ENCODE assay signal across 18 mouse cellular contexts in genomic region chr6:52067151-52067550, GRCm38 (mm10). TPM values are rescaled to one million over a fixed set of nuclear protein-coding genes. Genes with fewer than 3 reads are reported as not detected.
DNase-seq lines count a peak whose midpoint lies in the region; ATAC-seq and TF ChIP-seq lines count a peak whose summit lies in the region.
"Had no signal": no experiment of that assay in that cellular context is flagged by ENCODE, and none has a peak within 500 bp of the region (broad histone marks: within the 10 kb centered on the region; RNA-seq: fewer than 3 reads in every experiment).

No protein-coding gene starts in this region.

- no peaks in the 10 kb centered on the region for H3K9me3 ChIP-seq in heart, embryonic 11.5 days (replicated peaks; ENCODE audit: control insufficient read depth, low read length)
- H3K9me3 ChIP-seq in kidney, postnatal 0 days (replicated peaks; ENCODE audit: low read length), result no peaks in the 10 kb centered on the region
- H3K9me3 ChIP-seq in stomach, embryonic 15.5 days, result no peaks in the 10 kb centered on the region
- H3K9me3 ChIP-seq: kidney, embryonic 15.5 days had no signal

- no peak overlapping the region for H3K4me3 ChIP-seq in heart, embryonic 11.5 days (ENCODE audit: low read depth, low read length)
- H3K4me3 ChIP-seq in kidney, postnatal 0 days (replicated peaks; ENCODE audit: low read depth, low read length), result no peak overlapping the region
- H3K4me3 ChIP-seq in brown adipose tissue, adult 24 weeks (ENCODE audit: insufficient read depth, low read depth, low read length), result no peak overlapping the region
- no peak overlapping the region for H3K4me3 ChIP-seq in stomach, embryonic 15.5 days (replicated peaks)
- H3K4me3 ChIP-seq in left cerebral cortex, adult 2 months, result no peak overlapping the region
- H3K4me3 ChIP-seq: erythroblast, embryonic 14.5 days; kidney, embryonic 15.5 days had no signal

- peak; percentile 87 for DNase-seq in heart, adult 11 months
- DNase-seq in kidney, postnatal 0 days (ENCODE audit: low spot score), result peak; percentile 57
- no peak for DNase-seq in kidney, adult 8-10 months
- DNase-seq in left cerebral cortex, adult 2 months (ENCODE audit: extremely low spot score in 1 of 2, low spot score in 2 of 2), result no peak
- DNase-seq: B cell, adult 2 months; cerebellum, adult 2 months; cerebellum, postnatal 36 days; layer of hippocampus, postnatal 36 days; liver, postnatal 0 days; thymus, postnatal 4 days had no signal

- no peak for ATAC-seq in heart, embryonic 11.5 days (replicated peaks; ENCODE audit: insufficient number of reproducible peaks, low FRiP score, low TSS enrichment)
- ATAC-seq in kidney, postnatal 0 days (replicated peaks; ENCODE audit: low FRiP score, low read depth), result no peak
- peak; percentile 58; the same call in 1 of the 2 replicates for ATAC-seq in stomach, embryonic 15.5 days (ENCODE audit: insufficient read depth, low FRiP score, low read depth)
- ATAC-seq: forebrain, embryonic 14.5 days; liver, postnatal 0 days; midbrain, embryonic 16.5 days had no signal

- no peak overlapping the region for H3K27ac ChIP-seq in heart, embryonic 11.5 days (ENCODE audit: low read depth, low read length)
- no peak overlapping the region for H3K27ac ChIP-seq in kidney, postnatal 0 days
- peak overlapping the region; percentile 1 for H3K27ac ChIP-seq in brown adipose tissue, adult 24 weeks (replicated peaks; ENCODE audit: low read depth, low read length)
- peak overlapping the region; percentile 8; the same call in 1 of the 2 replicates for H3K27ac ChIP-seq in stomach, embryonic 15.5 days
- no peak overlapping the region for H3K27ac ChIP-seq in left cerebral cortex, adult 2 months
- H3K27ac ChIP-seq: hindbrain, embryonic 14.5 days; kidney, embryonic 15.5 days had no signal

- intact Hi-C loops in left cerebral cortex, adult 2 months (cut with DNase I), result no loop called here

- no peak for TF ChIP-seq CTCF in kidney, postnatal 0 days (IDR thresholded peaks at IDR 0.05; ENCODE audit: low read depth)
- no peak for TF ChIP-seq CTCF in left cerebral cortex, adult 2 months (IDR thresholded peaks at IDR 0.05)

- H3K27me3 ChIP-seq in heart, embryonic 11.5 days (ENCODE audit: control insufficient read depth, insufficient read depth, low read length), result no peaks in the 10 kb centered on the region
- no peaks in the 10 kb centered on the region for H3K27me3 ChIP-seq in kidney, postnatal 0 days (ENCODE audit: insufficient read depth, low read length)
- H3K27me3 ChIP-seq in stomach, embryonic 15.5 days (replicated peaks), result no peaks in the 10 kb centered on the region
- H3K27me3 ChIP-seq: kidney, embryonic 15.5 days had no signal

- no peak overlapping the region for H3K9ac ChIP-seq in heart, embryonic 11.5 days (ENCODE audit: low read depth, low read length)
- no peak overlapping the region for H3K9ac ChIP-seq in kidney, postnatal 0 days (ENCODE audit: low read depth, low read length)
- no peak overlapping the region for H3K9ac ChIP-seq in stomach, embryonic 15.5 days
- H3K9ac ChIP-seq: hindbrain, embryonic 14.5 days; kidney, embryonic 15.5 days; liver, postnatal 0 days had no signal

- 66% methylated on average over 9 of the region's 9 CpGs for WGBS in heart, embryonic 11.5 days (ENCODE audit: insufficient replicate concordance)
- 62% methylated on average over 9 of the region's 9 CpGs for WGBS in kidney, postnatal 0 days
- 40% methylated on average over 9 of the region's 9 CpGs for WGBS in stomach, embryonic 15.5 days

- no peaks in the 10 kb centered on the region for H3K36me3 ChIP-seq in heart, embryonic 11.5 days (ENCODE audit: control insufficient read depth, insufficient read depth, low read length)
- no peaks in the 10 kb centered on the region for H3K36me3 ChIP-seq in kidney, postnatal 0 days (ENCODE audit: insufficient read depth, low read length)
- H3K36me3 ChIP-seq in stomach, embryonic 15.5 days, result no peaks in the 10 kb centered on the region
- H3K36me3 ChIP-seq: kidney, embryonic 15.5 days had no signal

- no peak overlapping the region for H3K4me2 ChIP-seq in heart, embryonic 11.5 days
- no peak overlapping the region for H3K4me2 ChIP-seq in kidney, postnatal 0 days (ENCODE audit: low read length)
- H3K4me2 ChIP-seq in stomach, embryonic 15.5 days, result no peak overlapping the region
- H3K4me2 ChIP-seq: hindbrain, embryonic 14.5 days; kidney, embryonic 15.5 days had no signal

- no peaks in the 10 kb centered on the region for H3K4me1 ChIP-seq in heart, embryonic 11.5 days (ENCODE audit: control insufficient read depth, insufficient read depth, low read length)
- no peaks in the 10 kb centered on the region for H3K4me1 ChIP-seq in kidney, postnatal 0 days (replicated peaks; ENCODE audit: insufficient read depth, low read length)
- peaks cover 3% of the 10 kb centered on the region; the same call in 1 of the 2 replicates for H3K4me1 ChIP-seq in brown adipose tissue, adult 24 weeks (ENCODE audit: control insufficient read depth, insufficient read depth, insufficient read length, low read length)
- H3K4me1 ChIP-seq in stomach, embryonic 15.5 days, result peaks cover 3% of the 10 kb centered on the region; the same call in 1 of the 2 replicates

RNA-seq across cellular contexts. Expression of gene Skap2, which starts 54.8 kb away (rescaled TPM):
- 16.1 and 16.9 TPM in 2 replicates for polyA plus RNA-seq in heart, embryonic 11.5 days (2014; fragmentation: Nextera tagmentation; extraction: Ambion mirVana)
- 35.6 and 37.0 TPM in 2 replicates for polyA plus RNA-seq in kidney, postnatal 0 days (2015; fragmentation: Nextera tagmentation; extraction: Ambion mirVana)
- polyA plus RNA-seq in brown adipose tissue, adult 24 weeks (2012; ENCODE audit: insufficient read depth, insufficient read length, missing spikeins), result 55.2 and 82.3 TPM in 2 replicates
- polyA plus RNA-seq in stomach, embryonic 15.5 days (2015; fragmentation: Nextera tagmentation; extraction: Ambion mirVana), result 42.1 and 45.7 TPM in 2 replicates
- 10 to 100 TPM in 1 of 2 experiments, 1 to 10 TPM in 1; 8.9 to 10.5 TPM for total RNA-seq in left cerebral cortex, adult 2 months (2021)

Comparison
In these comparisons a context has a peak if more than half of its experiments do, and no peak if none do; other contexts are left out.
1. DNase-seq: peak in heart, adult 11 months (single experiment) and kidney, postnatal 0 days (single experiment); none in kidney, adult 8-10 months (0 of 2) and left cerebral cortex, adult 2 months (0 of 2).
2. H3K27ac ChIP-seq: peak in brown adipose tissue, adult 24 weeks (single experiment) and stomach, embryonic 15.5 days (single experiment); none in heart, embryonic 11.5 days (single experiment), kidney, postnatal 0 days (single experiment) and left cerebral cortex, adult 2 months (single experiment).